Mouse (Mus musculus): ENCODE measurements around the gene Luzp1.

DNA sequence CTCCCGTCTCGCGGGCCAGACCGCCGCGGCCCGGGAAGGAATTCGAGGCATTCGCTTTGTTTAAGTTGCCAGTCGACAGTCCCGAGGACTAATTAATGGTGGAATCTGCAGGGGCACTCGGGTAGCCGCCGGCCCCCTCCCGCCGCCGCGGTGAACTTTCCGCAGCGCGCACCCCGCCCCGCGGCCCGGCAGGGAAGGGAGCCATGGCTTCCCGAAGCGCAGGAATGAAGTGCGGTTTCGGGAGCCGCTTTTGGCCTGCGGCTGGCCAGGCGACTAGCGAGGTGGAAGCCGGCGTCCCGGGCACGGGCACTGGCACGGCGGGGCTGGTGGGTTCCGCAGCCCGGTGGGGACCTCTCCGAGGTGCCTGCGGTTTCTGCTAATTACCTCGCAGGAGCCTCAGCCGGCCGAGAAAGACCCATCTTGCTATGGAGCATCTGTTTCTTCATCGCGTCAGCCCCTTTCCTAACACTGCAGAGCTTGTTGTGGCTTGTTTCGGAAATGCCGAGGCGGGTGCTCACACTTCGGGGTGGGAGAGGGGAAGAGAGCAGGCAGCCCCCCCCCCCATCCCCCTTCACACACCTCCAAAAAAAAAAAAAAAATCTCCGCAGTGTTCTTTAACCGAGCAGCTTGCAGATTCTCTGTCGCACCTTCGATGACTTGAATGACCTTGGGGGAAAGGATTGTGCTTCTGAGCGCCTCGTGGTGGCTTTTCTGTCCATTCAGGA, 948 bp downstream of the Luzp1 start:
- TF ChIP-seq MAFK (IDR thresholded peaks at IDR 0.05; ENCODE audit: borderline replicate concordance, low read depth, low read length) (no peak), POLR2A (IDR thresholded peaks at IDR 0.05; ENCODE audit: control insufficient read depth in 1 of 2, insufficient read depth in 1 of 2, low read depth in 1 of 2, low read length in 2 of 2, poor library complexity in 1 of 2) (0 out of 4 replicates have a peak, but pooled peaks of 1 of the 2 experiments have one; percentile 13), USF1 (IDR thresholded peaks at IDR 0.05; ENCODE audit: low read depth, low read length) (no peak), CTCF (IDR thresholded peaks at IDR 0.05 in 2 of 3, conservative IDR thresholded peaks at IDR 0.05 in 1 of 3; ENCODE audit: control insufficient read depth in 1 of 3, insufficient read depth in 1 of 3, low read depth in 2 of 3, low read length in 3 of 3, poor library complexity in 1 of 3, severe bottlenecking in 1 of 3) (no peak), GATA1 (IDR thresholded peaks at IDR 0.05; ENCODE audit: low read depth, low read length) (no peak), EP300 (IDR thresholded peaks at IDR 0.05; ENCODE audit: low read depth in 1 of 2, low read length in 2 of 2) (0 out of 4 replicates have a peak, but pooled peaks of 1 of the 2 experiments have one; percentile 8), ZNF384 (IDR thresholded peaks at IDR 0.05; ENCODE audit: low read depth, low read length) (no peak; the same call in 1 of the 2 replicates), ETS1 (IDR thresholded peaks at IDR 0.05; ENCODE audit: low read depth, low read length) (no peak), MAX (IDR thresholded peaks at IDR 0.05; ENCODE audit: low read length) (no peak), ELF1 (IDR thresholded peaks at IDR 0.05; ENCODE audit: low read depth, low read length) (no peak), ZC3H11A (IDR thresholded peaks at IDR 0.05; ENCODE audit: low read depth, low read length) (no peak), MYC (IDR thresholded peaks at IDR 0.05; ENCODE audit: low read depth, low read length) (no peak), MXI1 (IDR thresholded peaks at IDR 0.05; ENCODE audit: low read depth, low read length) (peak; percentile 45; the same call in 1 of the 2 replicates)

Measured in MEL (cell line).